Mouse (Mus musculus) frontal cortex, adult (tissue): Measurements from ENCODE around the gene Chaf1a.

ENCODE experiments used
- ATAC-seq: cut with Nextera tagmentation; 2 replicates; pipeline ENCODE4 v1.9.2; 2017; ENCODE audit warnings: mild to moderate bottlenecking, moderate library complexity, mixed read lengths; ENCODE audit not compliant: low TSS enrichment

Gene Chaf1a

GRCm38 (mm10) chr17:56020400-56021084 is 19.7 kb upstream of the Chaf1a start:
- no peak for ATAC-seq

- ATAC-seq, result peak; percentile 56
Measured at GRCm38 (mm10) chr17:56021161-56021910, 18.9 kb upstream of the Chaf1a start.

GRCm38 (mm10) chr17:56022131-56022988 is 17.9 kb upstream of the Chaf1a start:
- ATAC-seq, result no peak

- no peak for ATAC-seq
Measured at GRCm38 (mm10) chr17:56022989-56023290, 17.3 kb upstream of the Chaf1a start.

- ATAC-seq, result no peak
Measured at GRCm38 (mm10) chr17:56023386-56023785, 16.9 kb upstream of the Chaf1a start.

- ATAC-seq, result no peak
Measured at GRCm38 (mm10) chr17:56024476-56024875, 15.8 kb upstream of the Chaf1a start.

GRCm38 (mm10) chr17:56024931-56025330 is 15.3 kb upstream of the Chaf1a start:
- ATAC-seq, result no peak

- ATAC-seq, result no peak
Measured at GRCm38 (mm10) chr17:56026303-56026702, 13.9 kb upstream of the Chaf1a start.

GRCm38 (mm10) chr17:56026881-56027280 is 13.4 kb upstream of the Chaf1a start:
- ATAC-seq, result no peak

- no peak for ATAC-seq
Measured at GRCm38 (mm10) chr17:56027801-56028441, 12.3 kb upstream of the Chaf1a start.

GRCm38 (mm10) chr17:56030238-56030870 is 9.9 kb upstream of the Chaf1a start:
- ATAC-seq, result no peak

GRCm38 (mm10) chr17:56030919-56031318 is 9.3 kb upstream of the Chaf1a start:
- no peak for ATAC-seq

GRCm38 (mm10) chr17:56031431-56031830 is 8.8 kb upstream of the Chaf1a start:
- no peak for ATAC-seq

- ATAC-seq, result no peak
Measured at GRCm38 (mm10) chr17:56032127-56032733, 8.0 kb upstream of the Chaf1a start.

- ATAC-seq, result no peak
Measured at GRCm38 (mm10) chr17:56032831-56033230, 7.4 kb upstream of the Chaf1a start.

- no peak for ATAC-seq
Measured at GRCm38 (mm10) chr17:56034040-56034725, 6.1 kb upstream of the Chaf1a start.

- ATAC-seq, result no peak
Measured at GRCm38 (mm10) chr17:56034726-56035100, 5.5 kb upstream of the Chaf1a start.

GRCm38 (mm10) chr17:56035216-56035615 is 5.0 kb upstream of the Chaf1a start:
- ATAC-seq, result no peak

GRCm38 (mm10) chr17:56036176-56036900 is 3.9 kb upstream of the Chaf1a start, which contains the start of gene Sh3gl1:
Sh3gl1 (minus strand) TSS chr17:56036635.
- peak; percentile 82 for ATAC-seq

GRCm38 (mm10) chr17:56036901-56037287 is 3.3 kb upstream of the Chaf1a start:
- ATAC-seq, result no peak
